Mouse (Mus musculus): ENCODE data around the gene Cox20. TPM values are rescaled to one million over a fixed set of nuclear protein-coding genes. Genes with fewer than 3 reads are reported as not detected.

Gene Cox20
- polyA plus RNA-seq, 1 experiment from 2014 or later = 133 TPM

Small RNA genes lying within 50 kb of the gene (microRNA-seq; reads per million reads assigned to microRNA genes)
- gene Gm27458 = not detected

Other genes starting within 250 kb of the Cox20 start
- gene Desi2, start 131.7 kb upstream of the Cox20 start, polyA plus RNA-seq (2014; fragmentation: Nextera tagmentation; extraction: Ambion mirVana) = 18.6 and 23.4 TPM in 2 replicates
- gene Hnrnpu, start 18.7 kb downstream of the Cox20 start, polyA plus RNA-seq (2014; fragmentation: Nextera tagmentation; extraction: Ambion mirVana) = 378 and 384 TPM in 2 replicates
- gene Efcab2, start 87.0 kb downstream of the Cox20 start, polyA plus RNA-seq (2014; fragmentation: Nextera tagmentation; extraction: Ambion mirVana) = 6.9 and 9.3 TPM in 2 replicates
- gene Kif26b, start 210.0 kb downstream of the Cox20 start, polyA plus RNA-seq (2014; fragmentation: Nextera tagmentation; extraction: Ambion mirVana) = 8.2 and 8.8 TPM in 2 replicates